Mouse (Mus musculus): ENCODE measurements around the gene Mrpl53. TPM values are rescaled to one million over a fixed set of nuclear protein-coding genes. Genes with fewer than 3 reads are reported as not detected.

The Mrpl53 gene
- polyA plus RNA-seq, 1 experiment from 2014 or later, result 165 TPM

DNA sequence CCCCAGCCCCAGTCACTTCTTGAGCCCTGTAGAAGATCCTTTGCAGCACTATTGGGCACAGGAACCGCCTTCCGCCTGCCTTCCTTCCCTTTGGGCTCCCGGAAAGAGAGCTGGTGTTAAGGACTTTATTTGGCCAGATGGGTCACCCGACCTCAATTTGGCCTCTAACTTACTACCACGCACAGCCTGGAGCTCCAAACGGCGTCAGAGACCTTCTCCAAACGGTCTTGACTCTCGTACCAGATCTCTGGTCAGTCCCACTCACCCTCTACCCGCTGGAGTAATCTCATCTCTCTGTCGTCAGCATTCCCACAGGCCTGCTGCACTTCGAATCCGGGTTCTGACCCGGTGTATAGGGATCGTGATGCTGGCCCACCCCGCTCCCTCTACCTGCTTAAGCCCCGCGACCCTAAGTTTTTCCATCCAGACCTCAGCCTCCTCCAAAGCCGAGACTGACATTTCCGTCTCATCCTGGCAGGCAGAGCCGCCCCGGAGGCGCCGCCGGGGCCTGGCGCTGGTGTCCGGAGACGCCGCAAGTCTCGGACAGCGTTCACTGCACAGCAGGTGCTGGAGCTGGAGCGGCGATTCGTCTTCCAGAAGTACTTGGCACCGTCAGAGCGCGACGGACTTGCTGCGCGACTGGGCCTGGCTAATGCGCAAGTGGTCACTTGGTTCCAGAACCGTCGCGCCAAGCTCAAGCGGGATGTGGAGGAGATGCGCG lies 21.5 kb upstream of the Mrpl53 start:
- Histone ChIP-seq H3K9ac (ENCODE audit: low read length) (peak overlapping the region; percentile 1), H3K36me3 (ENCODE audit: control insufficient read depth, insufficient read depth) (no peaks in the 10 kb centered on the region), H3K27me3 (ENCODE audit: control insufficient read depth, insufficient read depth, low read length) (peaks cover 63% of the 10 kb centered on the region), H3K27ac (ENCODE audit: low read length) (no peak overlapping the region), H3K4me3 (ENCODE audit: low read length) (peak overlapping the region; percentile 45), H3K4me2 (ENCODE audit: low read depth, low read length) (peak overlapping the region; percentile 62), H3K4me1 (ENCODE audit: control insufficient read depth, insufficient read depth, low read length) (peaks cover 6% of the 10 kb centered on the region), H3K9me3 (replicated peaks; ENCODE audit: control insufficient read depth, low read length) (no peaks in the 10 kb centered on the region)
- WGBS, result 2% methylated on average over 47 of the region's 47 CpGs
- no peak for ATAC-seq (replicated peaks; ENCODE audit: extremely low read depth, insufficient read depth, low FRiP score)

- H3K27me3 ChIP-seq (ENCODE audit: control insufficient read depth, insufficient read depth, low read length), result peaks cover 58% of the 10 kb centered on the region
- peak overlapping the region; percentile 62 for H3K4me2 ChIP-seq (ENCODE audit: low read depth, low read length)
- H3K27ac ChIP-seq (ENCODE audit: low read length), result no peak overlapping the region
- peaks cover 8% of the 10 kb centered on the region for H3K4me1 ChIP-seq (ENCODE audit: control insufficient read depth, insufficient read depth, low read length)
- ATAC-seq (replicated peaks; ENCODE audit: extremely low read depth, insufficient read depth, low FRiP score), result no peak
- H3K9ac ChIP-seq (ENCODE audit: low read length), result peak overlapping the region; percentile 1; the same call in 1 of the 2 replicates
- 15% methylated on average over 9 of the region's 9 CpGs for WGBS
- H3K4me3 ChIP-seq (ENCODE audit: low read length), result peak overlapping the region; percentile 45
- no peaks in the 10 kb centered on the region for H3K36me3 ChIP-seq (ENCODE audit: control insufficient read depth, insufficient read depth)
- H3K9me3 ChIP-seq (replicated peaks; ENCODE audit: control insufficient read depth, low read length), result no peaks in the 10 kb centered on the region
These were observed 20.9 kb upstream of the Mrpl53 start for GRCm38 (mm10) chr6:83087926-83088260.

DNA sequence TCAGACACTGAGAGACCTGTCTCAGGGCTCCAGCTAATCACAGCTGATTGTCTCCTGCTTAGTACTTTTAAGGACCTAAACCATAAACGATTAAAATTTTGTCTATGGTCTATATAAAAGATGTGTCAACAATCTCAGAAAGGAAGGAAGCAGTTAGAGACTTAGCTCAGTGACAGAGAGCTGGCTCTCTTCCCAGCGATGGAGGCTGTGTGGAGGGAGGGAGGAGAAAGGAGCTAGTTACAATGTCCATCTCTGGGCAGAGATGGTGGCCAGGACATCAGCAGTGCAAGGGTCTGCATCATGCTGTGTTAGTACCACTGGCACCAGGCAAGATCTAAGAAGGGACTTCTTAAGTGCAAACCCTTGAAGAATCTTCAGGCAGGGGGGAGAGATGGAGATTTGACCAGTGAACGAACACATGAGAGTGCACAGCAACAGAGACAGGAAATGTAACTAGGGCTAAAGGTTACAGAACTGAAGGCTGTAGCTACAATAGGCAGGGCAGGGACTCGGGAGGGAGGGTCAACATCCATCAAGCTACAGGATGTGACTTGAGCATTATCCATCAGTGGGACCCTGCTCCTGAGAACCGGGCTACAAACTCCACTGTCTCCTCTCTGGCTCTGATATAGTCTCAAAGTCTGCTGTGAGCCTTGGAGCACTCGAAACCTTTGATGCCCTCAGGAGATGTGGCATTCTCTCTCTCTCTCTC lies 16.3 kb upstream of the Mrpl53 start:
- no peaks in the 10 kb centered on the region for H3K9me3 ChIP-seq (replicated peaks; ENCODE audit: control insufficient read depth, low read length)
- H3K4me3 ChIP-seq (ENCODE audit: low read length), result no peak overlapping the region
- WGBS, result 33% methylated on average over 6 of the region's 6 CpGs
- peaks cover 2% of the 10 kb centered on the region; the same call in 1 of the 2 replicates for H3K4me1 ChIP-seq (ENCODE audit: control insufficient read depth, insufficient read depth, low read length)
- peaks cover 22% of the 10 kb centered on the region for H3K27me3 ChIP-seq (ENCODE audit: control insufficient read depth, insufficient read depth, low read length)
- H3K9ac ChIP-seq (ENCODE audit: low read length), result no peak overlapping the region
- no peaks in the 10 kb centered on the region for H3K36me3 ChIP-seq (ENCODE audit: control insufficient read depth, insufficient read depth)
- peak; percentile 28; the same call in 1 of the 2 replicates for ATAC-seq (replicated peaks; ENCODE audit: extremely low read depth, insufficient read depth, low FRiP score)
- no peak overlapping the region for H3K4me2 ChIP-seq (ENCODE audit: low read depth, low read length)
- peak overlapping the region; percentile 31; the same call in 1 of the 2 replicates for H3K27ac ChIP-seq (ENCODE audit: low read length)

GRCm38 (mm10) chr6:83095968-83096367 lies 12.9 kb upstream of the Mrpl53 start:
- peaks cover 4% of the 10 kb centered on the region for H3K4me1 ChIP-seq (ENCODE audit: control insufficient read depth, insufficient read depth, low read length)
- H3K9me3 ChIP-seq (replicated peaks; ENCODE audit: control insufficient read depth, low read length), result no peaks in the 10 kb centered on the region
- 36% methylated on average over 6 of the region's 6 CpGs for whole genome bisulfite sequencing
- no peaks in the 10 kb centered on the region for H3K36me3 ChIP-seq (ENCODE audit: control insufficient read depth, insufficient read depth)
- H3K27ac ChIP-seq (ENCODE audit: low read length), result no peak overlapping the region
- H3K4me2 ChIP-seq (ENCODE audit: low read depth, low read length), result no peak overlapping the region
- peaks cover 6% of the 10 kb centered on the region for H3K27me3 ChIP-seq (ENCODE audit: control insufficient read depth, insufficient read depth, low read length)
- no peak overlapping the region for H3K4me3 ChIP-seq (ENCODE audit: low read length)
- no peak overlapping the region for H3K9ac ChIP-seq (ENCODE audit: low read length)
- ATAC-seq (replicated peaks; ENCODE audit: extremely low read depth, insufficient read depth, low FRiP score), result no peak

DNA sequence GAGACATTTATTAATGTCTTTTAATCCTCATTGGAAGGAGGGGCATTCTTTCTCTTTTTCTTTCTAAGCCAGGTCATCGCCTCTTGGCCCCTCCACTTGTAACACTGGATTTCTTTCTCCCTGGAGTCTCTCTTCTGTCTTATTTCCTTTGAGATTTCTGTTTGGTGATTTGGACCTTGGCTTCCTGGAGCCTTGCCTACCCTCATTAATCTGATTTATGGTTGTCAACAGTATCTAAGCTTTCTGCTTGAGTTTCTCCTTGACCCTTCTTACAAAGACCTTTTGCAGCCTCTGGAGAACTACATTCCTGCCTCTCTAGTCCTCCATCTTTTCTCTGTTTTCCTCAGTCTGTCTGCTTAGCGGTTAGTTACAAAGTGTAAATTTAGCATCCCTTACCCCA lies 10.4 kb upstream of the Mrpl53 start:
- H3K36me3 ChIP-seq (ENCODE audit: control insufficient read depth, insufficient read depth), result no peaks in the 10 kb centered on the region
- H3K9me3 ChIP-seq (replicated peaks; ENCODE audit: control insufficient read depth, low read length), result no peaks in the 10 kb centered on the region
- ATAC-seq (replicated peaks; ENCODE audit: extremely low read depth, insufficient read depth, low FRiP score), result no peak
- WGBS, result 67% methylated on average over 2 of the region's 2 CpGs
- H3K4me1 ChIP-seq (ENCODE audit: control insufficient read depth, insufficient read depth, low read length), result peaks cover 16% of the 10 kb centered on the region
- no peak overlapping the region for H3K9ac ChIP-seq (ENCODE audit: low read length)
- peaks cover 6% of the 10 kb centered on the region for H3K27me3 ChIP-seq (ENCODE audit: control insufficient read depth, insufficient read depth, low read length)
- H3K4me3 ChIP-seq (ENCODE audit: low read length), result no peak overlapping the region
- H3K27ac ChIP-seq (ENCODE audit: low read length), result no peak overlapping the region
- H3K4me2 ChIP-seq (ENCODE audit: low read depth, low read length), result no peak overlapping the region

DNA sequence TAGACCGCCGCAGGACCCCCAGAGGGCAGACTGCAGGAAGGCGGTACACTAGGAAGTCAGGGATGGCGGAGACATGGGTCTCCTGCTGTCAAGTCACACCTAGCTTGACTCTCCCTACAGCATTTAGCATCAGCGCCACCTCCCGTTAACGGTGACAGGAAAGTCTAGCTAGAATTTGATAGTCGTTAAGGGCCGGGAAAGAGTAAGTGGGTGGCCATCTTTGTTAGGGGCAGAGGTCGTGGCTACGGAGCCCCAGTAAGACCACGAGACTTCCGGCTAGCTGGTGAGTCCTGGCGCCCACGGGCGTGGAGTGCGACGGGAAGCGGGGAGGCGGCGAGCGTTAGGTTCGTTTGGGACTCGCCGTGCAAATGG lies 7.5 kb upstream of the Mrpl53 start, which contains the start of the genes Ccdc142 and Gm42688:
TSS of gene Ccdc142 (plus strand) at position 286 of the 372 bp plus-strand sequence.
TSS of gene Gm42688 (plus strand) at position 302 of the 372 bp plus-strand sequence.
- H3K27ac ChIP-seq (ENCODE audit: low read length), result peak within 1 kb of the TSS; percentile 87
- peak; percentile 86 for ATAC-seq (replicated peaks; ENCODE audit: extremely low read depth, insufficient read depth, low FRiP score)
- peaks cover 17% of the 10 kb centered on the region for H3K4me1 ChIP-seq (ENCODE audit: control insufficient read depth, insufficient read depth, low read length)
- H3K27me3 ChIP-seq (ENCODE audit: control insufficient read depth, insufficient read depth, low read length), result peaks cover 3% of the 10 kb centered on the region
- H3K9me3 ChIP-seq (replicated peaks; ENCODE audit: control insufficient read depth, low read length), result no peaks in the 10 kb centered on the region
- H3K4me2 ChIP-seq (ENCODE audit: low read depth, low read length), result peak within 1 kb of the TSS; percentile 97
- no peaks in the 10 kb centered on the region for H3K36me3 ChIP-seq (ENCODE audit: control insufficient read depth, insufficient read depth)
- under 1% methylated on average over 25 of the region's 25 CpGs for WGBS
- H3K9ac ChIP-seq (ENCODE audit: low read length), result peak within 1 kb of the TSS; percentile 92
- peak within 1 kb of the TSS; percentile 81 for H3K4me3 ChIP-seq (ENCODE audit: low read length)

- peaks cover 3% of the 10 kb centered on the region for H3K27me3 ChIP-seq (ENCODE audit: control insufficient read depth, insufficient read depth, low read length)
- WGBS, result under 1% methylated on average over 72 of the region's 74 CpGs
- H3K9me3 ChIP-seq (replicated peaks; ENCODE audit: control insufficient read depth, low read length), result no peaks in the 10 kb centered on the region
- peak overlapping the region; percentile 87 for H3K27ac ChIP-seq (ENCODE audit: low read length)
- ATAC-seq (replicated peaks; ENCODE audit: extremely low read depth, insufficient read depth, low FRiP score), result peak; percentile 79
- peak overlapping the region; percentile 81 for H3K4me3 ChIP-seq (ENCODE audit: low read length)
- peak overlapping the region; percentile 97 for H3K4me2 ChIP-seq (ENCODE audit: low read depth, low read length)
- H3K36me3 ChIP-seq (ENCODE audit: control insufficient read depth, insufficient read depth), result no peaks in the 10 kb centered on the region
- peak overlapping the region; percentile 92 for H3K9ac ChIP-seq (ENCODE audit: low read length)
- peaks cover 17% of the 10 kb centered on the region for H3K4me1 ChIP-seq (ENCODE audit: control insufficient read depth, insufficient read depth, low read length)
These were observed 6.9 kb upstream of the Mrpl53 start for GRCm38 (mm10) chr6:83101688-83102556.

DNA sequence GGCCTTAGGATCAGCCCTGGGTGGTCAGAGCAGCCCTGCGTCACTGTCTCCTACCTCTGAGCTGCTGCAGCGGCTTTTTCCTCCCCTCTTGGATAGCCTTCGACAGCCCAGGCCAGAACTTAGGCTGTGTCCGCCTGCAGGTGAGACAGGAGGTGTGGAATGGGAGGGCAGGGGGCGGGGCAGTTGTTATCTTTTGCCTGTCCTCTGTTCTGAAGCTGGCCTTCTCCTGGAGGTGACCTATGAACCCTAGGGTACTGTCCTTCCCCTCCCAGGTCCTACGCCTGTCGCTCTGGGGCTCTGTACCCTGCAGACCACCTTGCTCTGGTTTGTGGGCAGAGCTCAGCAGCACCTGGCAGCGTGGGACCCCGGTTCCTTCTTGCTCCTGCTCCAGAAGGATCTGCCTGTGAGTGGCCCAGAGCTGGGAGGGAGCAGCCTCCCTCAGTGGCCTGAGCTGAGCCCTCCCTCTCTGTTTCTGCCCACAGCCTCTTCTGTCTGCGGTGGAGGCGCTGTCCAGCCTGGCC lies 5.7 kb upstream of the Mrpl53 start:
- H3K4me1 ChIP-seq (ENCODE audit: control insufficient read depth, insufficient read depth, low read length), result peaks cover 20% of the 10 kb centered on the region
- H3K27ac ChIP-seq (ENCODE audit: low read length), result no peak overlapping the region
- peaks cover 3% of the 10 kb centered on the region for H3K27me3 ChIP-seq (ENCODE audit: control insufficient read depth, insufficient read depth, low read length)
- H3K4me3 ChIP-seq (ENCODE audit: low read length), result no peak overlapping the region
- H3K9me3 ChIP-seq (replicated peaks; ENCODE audit: control insufficient read depth, low read length), result no peaks in the 10 kb centered on the region
- no peak for ATAC-seq (replicated peaks; ENCODE audit: extremely low read depth, insufficient read depth, low FRiP score)
- peak overlapping the region; percentile 92; the same call in 1 of the 2 replicates for H3K9ac ChIP-seq (ENCODE audit: low read length)
- no peak overlapping the region for H3K4me2 ChIP-seq (ENCODE audit: low read depth, low read length)
- H3K36me3 ChIP-seq (ENCODE audit: control insufficient read depth, insufficient read depth), result no peaks in the 10 kb centered on the region
- 60% methylated on average over 11 of the region's 11 CpGs for WGBS
